Mouse (Mus musculus) skeletal muscle tissue, adult 2 months (tissue): Measurements from ENCODE around the gene Itfg2.

Experiments
- DNase-seq: peaks from one replicate; pipeline ENCODE4 v3.0.0-alpha.2; 2012; ENCODE audit warnings: low read depth, low spot score

Gene Itfg2

GRCm38 (mm10) chr6:128424269-128425019 is at the start of gene Itfg2:
Itfg2 (minus strand) TSS chr6:128424931.
- DNase-seq = peak; percentile 96

- DNase-seq = no peak
Measured at GRCm38 (mm10) chr6:128474112-128474511, 49.4 kb upstream of the Itfg2 start.

GRCm38 (mm10) chr6:128469451-128469850 is 44.7 kb upstream of the Itfg2 start:
- DNase-seq = no peak

GRCm38 (mm10) chr6:128467298-128467697 is 42.6 kb upstream of the Itfg2 start:
- DNase-seq = no peak

GRCm38 (mm10) chr6:128466563-128466962 is 41.8 kb upstream of the Itfg2 start:
- DNase-seq = no peak

- DNase-seq = no peak
Measured at GRCm38 (mm10) chr6:128466043-128466442, 41.3 kb upstream of the Itfg2 start.

GRCm38 (mm10) chr6:128464996-128465395 is 40.3 kb upstream of the Itfg2 start:
- no peak for DNase-seq

- no peak for DNase-seq
Measured at GRCm38 (mm10) chr6:128461606-128462005, 36.9 kb upstream of the Itfg2 start.

- DNase-seq = no peak
Measured at GRCm38 (mm10) chr6:128460729-128461503, 36.2 kb upstream of the Itfg2 start.

GRCm38 (mm10) chr6:128460321-128460720 is 35.6 kb upstream of the Itfg2 start:
- no peak for DNase-seq

GRCm38 (mm10) chr6:128457186-128457585 is 32.5 kb upstream of the Itfg2 start:
- no peak for DNase-seq

GRCm38 (mm10) chr6:128455835-128456605 is 31.3 kb upstream of the Itfg2 start:
- no peak for DNase-seq

- no peak for DNase-seq
Measured at GRCm38 (mm10) chr6:128447063-128447462, 22.3 kb upstream of the Itfg2 start.

- DNase-seq = peak; percentile 55
Measured at GRCm38 (mm10) chr6:128445761-128446535, 21.2 kb upstream of the Itfg2 start.

- DNase-seq = no peak
Measured at GRCm38 (mm10) chr6:128440238-128440637, 15.5 kb upstream of the Itfg2 start.

- no peak for DNase-seq
Measured at GRCm38 (mm10) chr6:128438871-128439341, 14.2 kb upstream of the Itfg2 start.

GRCm38 (mm10) chr6:128438317-128438870 is 13.7 kb upstream of the Itfg2 start, which contains the start of gene Fkbp4:
Fkbp4 (minus strand) TSS chr6:128438677.
- peak; percentile 82 for DNase-seq

GRCm38 (mm10) chr6:128437731-128438316 is 13.1 kb upstream of the Itfg2 start:
- peak; percentile 49 for DNase-seq

- DNase-seq = no peak
Measured at GRCm38 (mm10) chr6:128437288-128437687, 12.6 kb upstream of the Itfg2 start.

GRCm38 (mm10) chr6:128436356-128437005 is 11.8 kb upstream of the Itfg2 start:
- no peak for DNase-seq
